Mouse (Mus musculus) bone marrow macrophage, adult 2 months (primary cell): Measurements from ENCODE around the gene Lix1l.

Experiments used
- CTCF ChIP-seq: IDR thresholded peaks from 2 replicates; pipeline ENCODE4 v1.5.1; 2012; ENCODE audit warnings: low read depth, mild to moderate bottlenecking, low read length, moderate library complexity
- POLR2A ChIP-seq: IDR thresholded peaks from 2 replicates; pipeline ENCODE4 v1.6.1; 2012; ENCODE audit warnings: mild to moderate bottlenecking, low read depth, low read length, borderline replicate concordance

DNA sequence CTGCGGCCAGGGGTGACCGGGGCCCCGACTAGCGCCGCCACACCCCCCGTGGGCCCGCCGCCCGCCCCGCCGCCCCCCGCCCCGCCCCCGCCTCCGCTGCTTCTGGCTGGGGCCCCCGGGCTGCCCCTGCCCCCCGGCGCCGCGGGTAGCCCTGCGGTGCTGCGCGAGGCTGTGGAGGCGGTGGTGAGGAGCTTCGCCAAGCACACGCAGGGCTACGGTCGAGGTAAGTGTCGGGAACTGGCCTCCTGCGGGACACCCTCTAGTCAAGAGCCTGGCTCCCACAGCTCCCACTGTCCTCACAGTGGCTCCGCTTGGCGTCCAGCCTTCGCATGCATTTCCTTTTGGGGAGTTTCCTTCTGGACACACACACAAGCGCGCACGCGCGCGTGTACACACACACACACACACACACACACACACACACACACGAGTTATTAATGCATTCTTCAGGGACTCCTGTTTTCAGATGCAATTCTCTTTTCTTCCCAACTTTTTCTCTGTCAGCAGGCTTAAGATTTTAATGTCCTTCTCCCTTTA lies 370 bp downstream of the Lix1l start:
- TF ChIP-seq POLR2A = no peak
- TF ChIP-seq CTCF = no peak
